Mouse (Mus musculus): ENCODE data around the gene Ptger2.
"Not testable (repeated sequence)": the region's sequence is repeated elsewhere in the genome, so short reads cannot be mapped to it uniquely, and the experiment has no call there.

Ptger2 gene

DNA sequence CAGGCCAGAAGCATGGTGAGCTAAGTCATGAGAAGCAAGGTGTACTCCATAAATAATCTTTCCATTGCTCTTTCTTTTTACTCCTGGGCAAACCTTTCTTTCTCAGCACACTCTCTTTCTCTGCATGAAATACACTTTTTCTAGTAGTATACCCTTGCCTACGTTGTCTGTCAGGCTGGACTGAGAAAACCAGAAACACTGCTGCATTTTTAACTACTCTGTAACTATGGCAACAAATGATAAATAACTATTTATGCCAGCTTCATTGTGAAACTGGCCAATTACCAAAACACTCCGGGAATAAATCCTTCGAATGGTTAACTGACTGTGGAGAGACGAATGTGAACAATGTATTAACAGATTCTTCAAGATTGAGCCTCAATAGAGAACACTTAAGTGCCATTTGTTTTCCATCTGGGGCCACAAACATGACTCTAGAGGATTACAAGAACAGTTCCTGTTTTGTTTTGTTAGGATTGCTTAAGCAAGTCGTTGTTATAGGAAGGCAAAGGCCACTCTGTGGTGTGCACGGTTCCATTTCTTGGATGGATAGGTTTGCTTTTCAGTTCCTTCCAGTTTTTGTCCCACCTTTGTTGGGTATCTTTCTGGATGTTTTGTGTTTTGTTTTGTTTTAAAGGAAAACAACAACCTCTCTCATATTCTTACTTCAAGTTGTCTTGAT, at the start of gene Ptger2:
TSS of gene Ptger2 (plus strand) at position 522 of the 682 bp plus-strand sequence.
- DNase-seq (ENCODE audit: low spot score in 2 of 2) = not testable (repeated sequence)

DNA sequence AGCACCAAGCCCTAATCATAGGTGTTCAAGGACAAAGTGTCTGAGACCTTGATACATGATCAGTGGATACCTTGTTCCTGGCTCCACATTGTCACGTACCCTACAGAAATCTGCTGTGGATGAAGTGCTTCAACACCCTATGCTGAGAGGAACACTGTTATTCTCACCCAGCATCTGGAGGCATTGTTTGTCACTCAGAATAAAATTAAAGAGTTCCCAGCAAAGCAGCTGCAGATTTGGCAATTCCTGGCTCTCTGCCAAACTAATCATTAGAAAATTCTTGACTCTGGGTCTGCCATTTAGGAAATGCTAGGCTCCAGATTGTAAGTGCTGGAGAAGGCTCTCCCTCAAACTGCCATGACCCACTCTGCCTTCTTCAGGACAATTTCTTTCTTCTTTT, 27.2 kb upstream of the Ptger2 start:
- DNase-seq (ENCODE audit: low spot score in 2 of 2) = no peak

DNA sequence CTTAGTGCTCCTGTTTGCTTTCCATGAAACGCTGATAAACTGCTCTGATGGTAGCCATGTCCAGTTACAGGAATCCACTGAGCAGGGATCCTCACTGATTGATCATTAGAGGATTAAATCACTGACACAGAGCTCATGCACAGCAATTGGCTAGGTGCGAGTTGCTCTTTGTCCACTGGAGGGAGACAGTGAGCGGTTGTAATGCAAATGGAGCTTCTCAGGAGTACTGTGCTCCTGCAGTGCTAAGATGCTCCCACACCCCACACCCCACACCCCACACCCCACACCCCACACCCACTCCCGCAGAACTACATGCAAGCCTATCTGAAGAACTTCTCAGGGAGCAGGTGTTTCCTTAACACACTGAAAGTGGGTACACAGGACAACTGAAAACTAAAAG, 10.7 kb upstream of the Ptger2 start:
- DNase-seq (ENCODE audit: low spot score in 2 of 2) = peak in 1 of 2 experiments; percentile 48

GRCm38 (mm10) chr14:44979887-44980286, 8.1 kb upstream of the Ptger2 start:
- DNase-seq (ENCODE audit: low spot score in 2 of 2) = no peak

DNA sequence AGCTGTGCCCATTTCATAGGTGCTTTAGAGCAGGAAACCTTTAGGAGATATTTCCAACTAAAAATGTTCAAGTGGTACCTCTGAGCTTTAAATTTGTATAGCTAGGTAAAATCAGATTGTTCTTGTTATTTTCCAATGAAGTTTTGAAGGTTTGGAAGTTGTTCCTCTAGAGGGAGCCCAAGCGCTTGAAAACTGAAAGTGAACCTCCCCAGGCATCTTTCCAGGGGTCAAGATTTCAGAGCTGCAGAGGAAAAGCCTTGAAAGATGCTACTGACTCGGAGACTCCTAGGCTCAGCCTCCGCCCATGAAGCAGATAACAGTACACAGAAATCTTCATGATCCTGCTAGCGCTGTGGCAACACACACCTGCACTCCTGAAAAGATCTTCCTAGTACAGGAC, 6.5 kb upstream of the Ptger2 start:
- no peak for DNase-seq (ENCODE audit: low spot score in 2 of 2)

- DNase-seq (ENCODE audit: low spot score in 2 of 2) = no peak
Measured at GRCm38 (mm10) chr14:44984106-44984505, 3.9 kb upstream of the Ptger2 start.

- DNase-seq (ENCODE audit: low spot score in 2 of 2) = no peak
Measured at GRCm38 (mm10) chr14:44986248-44986647, 1.7 kb upstream of the Ptger2 start.

GRCm38 (mm10) chr14:44988456-44989016, 541 bp downstream of the Ptger2 start:
- DNase-seq (ENCODE audit: low spot score in 2 of 2) = peak in 1 of 2 experiments; percentile 8

DNA sequence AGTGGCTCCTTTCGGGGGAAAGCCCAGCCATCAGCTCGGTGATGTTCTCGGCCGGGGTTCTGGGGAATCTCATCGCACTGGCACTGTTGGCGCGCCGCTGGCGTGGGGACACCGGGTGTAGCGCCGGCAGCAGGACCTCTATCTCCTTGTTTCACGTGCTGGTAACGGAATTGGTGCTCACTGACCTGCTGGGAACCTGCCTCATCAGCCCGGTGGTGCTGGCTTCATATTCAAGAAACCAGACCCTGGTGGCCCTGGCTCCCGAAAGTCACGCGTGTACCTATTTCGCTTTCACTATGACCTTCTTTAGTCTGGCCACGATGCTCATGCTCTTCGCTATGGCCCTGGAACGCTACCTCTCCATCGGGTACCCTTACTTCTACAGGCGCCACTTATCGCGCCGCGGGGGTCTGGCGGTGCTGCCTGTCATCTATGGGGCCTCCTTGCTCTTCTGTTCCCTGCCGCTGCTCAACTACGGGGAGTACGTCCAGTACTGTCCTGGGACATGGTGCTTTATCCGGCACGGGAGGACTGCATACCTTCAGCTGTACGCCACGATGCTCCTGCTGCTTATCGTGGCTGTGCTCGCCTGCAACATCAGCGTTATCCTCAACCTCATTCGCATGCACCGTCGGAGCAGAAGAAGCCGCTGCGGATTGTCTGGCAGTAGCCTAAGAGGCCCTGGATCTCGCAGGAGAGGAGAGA, 1.2 kb downstream of the Ptger2 start:
- DNase-seq (ENCODE audit: low spot score in 2 of 2) = peak in 1 of 2 experiments; percentile 12

DNA sequence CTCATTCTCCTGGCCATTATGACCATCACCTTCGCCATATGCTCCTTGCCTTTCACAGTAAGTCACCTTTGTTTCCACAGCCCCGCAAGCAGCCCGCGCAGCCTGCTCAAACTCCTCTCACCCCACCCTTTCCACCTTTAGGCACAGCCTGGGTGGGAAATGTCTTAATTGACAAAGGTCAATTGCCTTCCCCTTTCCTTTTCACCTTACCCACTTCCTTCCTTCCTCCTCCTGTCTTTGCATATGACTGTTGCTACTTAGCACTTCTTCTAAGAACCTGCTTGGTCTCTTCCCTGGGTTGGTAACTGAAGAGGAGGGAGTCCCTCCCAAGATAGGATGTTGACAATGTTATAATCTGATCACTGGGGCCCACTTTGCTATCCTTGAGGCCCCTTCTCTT, 1.8 kb downstream of the Ptger2 start:
- no peak for DNase-seq (ENCODE audit: low spot score in 2 of 2)

GRCm38 (mm10) chr14:44994337-44994736, 6.3 kb downstream of the Ptger2 start:
- no peak for DNase-seq (ENCODE audit: low spot score in 2 of 2)

DNA sequence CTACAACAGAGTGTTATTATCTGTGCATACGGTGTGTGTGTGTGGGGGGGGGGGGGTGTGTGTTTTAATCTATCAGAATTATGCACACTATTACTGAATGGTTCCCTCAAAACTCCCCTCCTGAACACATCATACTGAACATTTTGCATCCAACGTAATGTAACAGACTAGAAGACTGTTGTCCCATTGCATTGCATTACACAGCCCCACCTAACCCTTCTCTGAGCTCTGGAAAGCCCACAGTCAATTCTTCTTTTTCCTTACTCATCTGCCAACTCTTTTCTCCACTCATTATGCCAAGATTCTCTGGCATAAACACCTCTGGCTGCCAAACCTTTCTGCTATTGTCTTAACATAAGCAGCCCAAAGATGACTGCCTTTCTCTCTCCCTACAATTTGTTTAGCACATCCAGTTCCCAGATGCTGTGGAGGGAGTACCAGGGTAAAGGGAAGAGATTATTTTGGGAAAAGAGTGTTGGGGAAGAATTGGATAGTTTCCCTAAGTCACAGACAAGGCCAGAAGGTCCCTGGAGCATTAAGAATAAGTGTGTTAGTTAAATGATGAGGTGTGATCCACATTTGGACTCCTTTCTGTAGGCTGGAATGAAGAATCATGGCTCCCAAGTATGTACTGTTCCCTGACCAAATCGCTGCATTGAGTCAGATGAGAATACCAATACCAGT, 12.2 kb downstream of the Ptger2 start:
- no peak for DNase-seq (ENCODE audit: low spot score in 2 of 2)

DNA sequence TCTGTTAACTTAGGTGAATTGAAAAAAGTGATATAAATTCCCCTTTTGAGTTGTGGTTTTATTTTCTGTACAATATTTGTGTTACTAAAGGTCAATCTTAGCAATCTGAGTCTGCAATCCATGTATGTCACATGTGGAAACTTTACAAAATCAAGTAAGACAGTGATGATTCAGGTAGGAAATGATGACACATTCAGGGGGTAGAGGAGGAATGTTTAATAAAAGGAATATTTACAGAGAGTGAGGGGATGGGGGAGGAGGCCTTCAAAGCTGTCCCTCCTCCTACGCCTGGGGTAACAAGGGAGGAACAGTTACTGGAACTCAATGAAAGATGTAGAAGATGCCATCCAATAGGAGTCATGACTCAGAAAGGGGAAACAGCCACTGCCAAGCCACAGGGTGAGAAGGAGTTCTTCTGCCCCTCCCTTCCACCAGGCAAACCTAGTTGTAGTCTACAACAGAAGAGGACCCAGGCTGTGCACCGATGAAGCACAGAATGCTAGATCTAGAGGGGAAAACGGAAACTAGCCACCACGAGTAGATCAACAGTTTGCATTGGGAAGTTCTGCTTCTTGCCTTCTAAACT, 17.8 kb downstream of the Ptger2 start:
- DNase-seq (ENCODE audit: low spot score in 2 of 2) = no peak

DNA sequence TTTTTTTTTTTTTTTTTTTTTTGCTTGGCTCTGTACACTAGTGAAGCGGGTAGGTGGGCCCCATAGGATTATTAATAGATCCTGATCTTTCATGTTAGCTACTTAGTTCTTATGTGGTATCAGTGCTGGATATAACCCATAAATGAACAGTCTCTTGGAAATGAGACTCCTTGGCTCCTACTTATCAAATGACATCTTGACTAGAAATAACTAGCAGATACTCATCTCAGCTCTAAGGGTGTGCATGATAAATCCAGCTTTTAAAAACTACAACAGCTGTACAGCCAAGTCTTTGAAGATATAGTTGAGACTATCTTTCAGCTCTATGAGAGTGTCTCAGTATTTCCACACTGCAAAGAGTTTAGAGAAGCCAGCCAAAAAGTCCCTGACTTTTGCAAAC, 21.2 kb downstream of the Ptger2 start:
- no peak for DNase-seq (ENCODE audit: low spot score in 2 of 2)

DNA sequence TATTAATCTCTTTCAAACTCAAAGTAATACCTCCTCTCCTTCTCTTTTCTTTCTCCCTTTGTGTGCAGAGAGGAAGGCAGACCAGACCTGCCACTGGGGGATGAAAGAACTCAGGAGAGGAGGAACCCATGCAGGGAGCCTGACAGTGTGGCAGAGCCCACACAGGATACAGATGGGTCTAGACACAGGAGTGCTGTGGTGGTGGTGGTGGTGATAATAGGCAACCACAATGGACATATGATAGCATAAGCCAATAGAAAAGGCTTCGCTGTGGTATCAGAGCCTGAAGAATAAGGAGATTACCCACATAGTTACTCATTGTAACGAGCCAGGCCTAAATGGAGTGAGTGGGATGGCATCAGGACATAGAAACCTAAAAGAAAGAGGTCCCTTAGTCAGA, 23.3 kb downstream of the Ptger2 start:
- no peak for DNase-seq (ENCODE audit: low spot score in 2 of 2)

DNA sequence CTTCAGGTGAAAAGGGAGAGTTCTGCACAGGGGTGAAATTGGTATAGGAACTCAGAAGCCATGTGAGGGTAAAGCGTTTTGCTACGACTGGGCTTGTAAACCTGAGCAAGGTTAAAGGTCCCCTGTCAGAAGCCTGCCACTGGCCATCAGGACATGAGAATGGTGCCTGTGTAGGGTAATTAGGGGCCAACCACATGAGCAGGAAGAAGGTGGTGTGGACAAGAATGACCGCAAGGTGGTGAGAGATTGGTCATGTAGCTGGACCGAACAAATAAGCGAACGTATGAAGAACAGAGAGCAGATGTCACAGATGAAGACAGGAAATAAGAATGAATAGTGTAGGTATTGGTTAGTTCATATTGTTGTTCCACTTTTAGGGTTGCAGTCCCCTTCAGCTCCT, 23.7 kb downstream of the Ptger2 start:
- DNase-seq (ENCODE audit: low spot score in 2 of 2) = no peak

GRCm38 (mm10) chr14:45021551-45021950, 33.6 kb downstream of the Ptger2 start:
- no peak for DNase-seq (ENCODE audit: low spot score in 2 of 2)

DNA sequence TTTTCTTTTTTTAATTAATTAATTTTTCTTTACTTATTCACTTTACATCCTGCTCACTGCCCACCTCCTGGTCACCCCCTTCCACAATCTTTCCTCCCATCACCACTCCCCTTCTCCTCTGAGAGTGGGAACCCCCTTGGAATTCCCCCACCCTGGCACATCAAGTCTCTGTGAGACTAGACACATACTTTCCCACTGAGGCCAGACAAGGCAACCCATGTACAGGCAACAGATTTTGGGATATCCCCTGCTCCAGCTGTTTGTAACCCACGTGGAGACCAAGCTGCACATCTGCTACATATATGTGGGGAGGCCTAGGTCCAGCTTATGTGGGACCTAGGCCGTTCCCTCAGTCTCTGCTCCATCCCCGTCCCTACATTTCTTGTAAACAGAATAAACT, 46.3 kb downstream of the Ptger2 start:
- no peak for DNase-seq (ENCODE audit: low spot score in 2 of 2)

GRCm38 (mm10) chr14:45036579-45036978, 48.6 kb downstream of the Ptger2 start:
- DNase-seq (ENCODE audit: low spot score in 2 of 2) = no peak

- no peak for DNase-seq (ENCODE audit: low spot score in 2 of 2)
Measured at GRCm38 (mm10) chr14:45038052-45038451, 50.1 kb downstream of the Ptger2 start.

GRCm38 (mm10) chr14:45040851-45041475, 53.0 kb downstream of the Ptger2 start:
- no peak for DNase-seq (ENCODE audit: low spot score in 2 of 2)

GRCm38 (mm10) chr14:45048128-45048527, 60.1 kb downstream of the Ptger2 start:
- no peak for DNase-seq (ENCODE audit: low spot score in 2 of 2)
